Mouse (Mus musculus): ENCODE data around the gene Mrpl53.
A peak's percentile ranks its signal among the peaks of the same experiment; 100 is the strongest.

Gene Mrpl53

GRCm38 (mm10) chr6:83092416-83093127, 16.3 kb upstream of the Mrpl53 start:
- DNase-seq (ENCODE audit: low read depth, low spot score): no peak

GRCm38 (mm10) chr6:83095968-83096367, 12.9 kb upstream of the Mrpl53 start:
- DNase-seq (ENCODE audit: low read depth, low spot score): no peak

GRCm38 (mm10) chr6:83098411-83098810, 10.4 kb upstream of the Mrpl53 start:
- DNase-seq (ENCODE audit: low read depth, low spot score): no peak

DNA sequence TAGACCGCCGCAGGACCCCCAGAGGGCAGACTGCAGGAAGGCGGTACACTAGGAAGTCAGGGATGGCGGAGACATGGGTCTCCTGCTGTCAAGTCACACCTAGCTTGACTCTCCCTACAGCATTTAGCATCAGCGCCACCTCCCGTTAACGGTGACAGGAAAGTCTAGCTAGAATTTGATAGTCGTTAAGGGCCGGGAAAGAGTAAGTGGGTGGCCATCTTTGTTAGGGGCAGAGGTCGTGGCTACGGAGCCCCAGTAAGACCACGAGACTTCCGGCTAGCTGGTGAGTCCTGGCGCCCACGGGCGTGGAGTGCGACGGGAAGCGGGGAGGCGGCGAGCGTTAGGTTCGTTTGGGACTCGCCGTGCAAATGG, 7.5 kb upstream of the Mrpl53 start, which contains the start of the genes Ccdc142 and Gm42688:
Gene Ccdc142, plus strand, starts transcription at position 286 of the 372 bp plus-strand sequence.
Gene Gm42688, plus strand, starts transcription at position 302 of the 372 bp plus-strand sequence.
- peak; percentile 89 for DNase-seq (ENCODE audit: low read depth, low spot score)

DNA sequence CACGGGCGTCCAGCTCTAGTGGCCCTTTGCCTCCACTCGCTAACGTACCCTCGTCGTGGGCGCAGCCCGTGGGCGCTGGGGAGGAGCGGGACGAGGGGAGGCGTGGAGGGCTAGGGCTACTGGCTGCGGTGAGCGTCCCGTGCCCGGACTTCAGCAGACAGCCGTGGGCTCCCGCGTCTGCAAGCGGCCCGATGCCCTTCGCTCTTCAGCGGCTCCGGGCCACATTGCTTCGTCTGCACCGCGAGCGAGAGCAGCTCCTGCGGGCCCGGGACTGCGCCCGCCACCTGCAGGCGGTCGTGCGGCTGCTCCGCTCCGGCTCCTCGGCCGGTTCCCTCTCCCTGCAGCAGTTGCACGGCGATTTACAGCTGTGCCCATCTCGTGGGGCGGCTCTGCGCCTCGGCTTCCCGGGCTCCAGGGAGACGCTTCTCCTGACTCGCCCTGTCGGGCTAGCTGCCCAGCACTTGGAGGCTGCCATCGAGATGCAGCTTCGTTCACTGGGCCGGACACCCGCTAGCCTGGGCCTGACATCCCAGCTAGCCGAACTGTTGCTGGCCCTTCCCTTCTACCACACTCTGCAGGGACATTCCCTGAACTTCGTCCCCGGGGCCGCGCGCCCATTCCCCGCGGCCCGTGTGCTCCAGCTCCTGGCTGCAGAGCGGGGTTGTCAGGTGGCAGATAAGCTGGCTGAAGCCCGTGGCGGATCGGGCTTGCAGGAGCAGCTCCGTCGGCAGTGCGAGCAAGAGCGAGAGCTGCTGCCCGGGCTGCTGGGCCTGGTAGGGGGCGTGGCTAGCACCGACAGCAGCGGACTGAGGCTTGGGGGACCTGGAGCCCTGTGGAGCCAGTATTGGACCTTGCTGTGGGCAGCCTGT, 6.9 kb upstream of the Mrpl53 start:
- DNase-seq (ENCODE audit: low read depth, low spot score): no peak

DNA sequence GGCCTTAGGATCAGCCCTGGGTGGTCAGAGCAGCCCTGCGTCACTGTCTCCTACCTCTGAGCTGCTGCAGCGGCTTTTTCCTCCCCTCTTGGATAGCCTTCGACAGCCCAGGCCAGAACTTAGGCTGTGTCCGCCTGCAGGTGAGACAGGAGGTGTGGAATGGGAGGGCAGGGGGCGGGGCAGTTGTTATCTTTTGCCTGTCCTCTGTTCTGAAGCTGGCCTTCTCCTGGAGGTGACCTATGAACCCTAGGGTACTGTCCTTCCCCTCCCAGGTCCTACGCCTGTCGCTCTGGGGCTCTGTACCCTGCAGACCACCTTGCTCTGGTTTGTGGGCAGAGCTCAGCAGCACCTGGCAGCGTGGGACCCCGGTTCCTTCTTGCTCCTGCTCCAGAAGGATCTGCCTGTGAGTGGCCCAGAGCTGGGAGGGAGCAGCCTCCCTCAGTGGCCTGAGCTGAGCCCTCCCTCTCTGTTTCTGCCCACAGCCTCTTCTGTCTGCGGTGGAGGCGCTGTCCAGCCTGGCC, 5.7 kb upstream of the Mrpl53 start:
- no peak for DNase-seq (ENCODE audit: low read depth, low spot score)

DNA sequence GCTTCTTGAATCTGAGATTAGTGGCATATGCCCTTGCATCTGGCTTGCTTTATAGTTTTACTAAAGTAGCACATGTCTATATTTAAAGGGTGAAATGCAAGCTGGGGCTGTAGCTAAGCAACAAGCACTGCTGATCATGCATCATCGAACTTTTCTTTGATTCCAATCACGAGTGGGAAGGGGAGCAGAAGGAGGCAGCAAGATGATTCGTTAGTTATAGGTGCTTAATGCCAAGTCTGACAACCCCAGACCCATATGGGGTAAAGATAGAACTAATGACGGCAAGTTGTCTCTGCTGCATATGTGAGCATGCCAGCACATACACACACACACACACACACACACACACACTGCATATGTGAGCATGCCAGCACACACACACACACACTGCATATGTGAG, 4.7 kb upstream of the Mrpl53 start:
- no peak for DNase-seq (ENCODE audit: low read depth, low spot score)

DNA sequence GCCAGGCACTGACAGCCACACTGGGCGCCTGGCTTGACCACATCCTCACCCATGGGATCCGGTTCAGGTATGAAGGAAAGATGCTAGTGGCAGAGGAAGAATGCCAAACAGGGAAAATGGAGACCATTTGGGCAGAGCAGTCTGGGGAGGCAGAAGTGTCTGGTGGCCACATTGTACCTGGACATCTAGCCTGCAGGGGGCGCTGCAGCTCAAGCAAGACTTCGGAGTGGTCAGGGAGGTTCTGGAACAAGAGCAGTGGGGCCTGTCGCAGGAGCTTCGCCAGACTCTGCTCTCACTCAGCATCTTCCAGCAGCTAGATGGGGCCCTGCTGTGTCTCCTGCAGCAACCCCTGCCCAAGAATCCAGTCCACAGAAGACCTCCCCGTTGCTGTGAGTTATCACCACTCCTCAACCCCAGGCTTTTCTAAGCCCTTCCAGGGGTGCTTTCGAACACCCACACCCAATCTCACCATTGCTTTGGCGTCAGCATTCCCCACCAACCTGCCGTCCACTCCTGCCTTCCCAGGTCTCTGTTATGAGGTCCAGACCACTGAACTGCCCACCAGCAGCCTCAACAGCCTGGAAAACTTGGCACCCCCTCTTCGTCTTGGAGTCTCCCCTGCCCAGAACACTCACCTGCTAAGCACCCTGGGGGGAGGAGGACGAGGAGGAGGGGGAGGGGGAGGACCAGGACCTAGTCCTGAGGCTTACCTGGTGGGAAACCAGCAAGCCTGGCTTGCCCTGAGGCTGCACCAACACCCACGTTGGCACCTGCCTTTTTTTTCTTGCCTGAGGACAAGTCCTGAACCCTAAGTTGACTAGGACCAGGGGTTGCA, 1.1 kb upstream of the Mrpl53 start:
- no peak for DNase-seq (ENCODE audit: low read depth, low spot score)

GRCm38 (mm10) chr6:83111510-83112136, 2.8 kb downstream of the Mrpl53 start:
- no peak for DNase-seq (ENCODE audit: low read depth, low spot score)

GRCm38 (mm10) chr6:83115011-83115671, 6.3 kb downstream of the Mrpl53 start, which contains the start of gene Mogs:
Gene Mogs, plus strand, starts transcription at chr6:83115496.
- DNase-seq (ENCODE audit: low read depth, low spot score): peak; percentile 80

DNA sequence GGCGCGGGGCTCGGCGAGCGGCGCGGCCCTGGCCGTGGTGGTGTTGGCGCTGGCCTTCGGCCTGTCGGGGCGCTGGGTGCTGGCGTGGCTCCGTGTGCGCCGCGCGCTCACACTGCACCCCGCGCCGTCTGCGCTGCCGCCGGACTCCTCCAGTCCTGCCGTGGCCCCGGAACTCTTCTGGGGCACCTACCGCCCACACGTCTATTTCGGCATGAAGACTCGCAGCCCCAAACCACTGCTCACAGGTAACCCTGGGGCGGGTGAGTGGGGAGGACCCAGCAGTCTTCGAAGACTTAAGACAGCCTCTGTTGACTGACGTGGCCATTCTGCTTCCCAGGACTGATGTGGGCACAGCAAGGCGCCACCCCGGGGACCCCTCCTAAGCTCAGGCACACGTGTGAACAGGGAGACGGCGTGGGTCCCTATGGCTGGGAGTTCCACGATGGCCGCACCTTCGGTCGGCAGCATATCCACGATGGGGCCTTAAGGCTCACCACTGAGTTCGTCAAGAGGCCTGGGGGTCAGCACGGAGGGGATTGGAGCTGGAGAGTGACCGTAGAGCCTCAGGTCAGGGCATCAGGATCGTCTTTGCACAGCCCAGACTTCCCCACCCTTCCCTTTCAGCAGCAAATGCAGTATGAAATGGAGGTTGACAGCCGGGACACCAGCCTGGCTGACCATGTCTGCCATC, 7.0 kb downstream of the Mrpl53 start:
- DNase-seq (ENCODE audit: low read depth, low spot score): no peak

GRCm38 (mm10) chr6:83116373-83117164, 7.7 kb downstream of the Mrpl53 start:
- DNase-seq (ENCODE audit: low read depth, low spot score): no peak

GRCm38 (mm10) chr6:83117165-83117438, 8.3 kb downstream of the Mrpl53 start:
- no peak for DNase-seq (ENCODE audit: low read depth, low spot score)

- no peak for DNase-seq (ENCODE audit: low read depth, low spot score)
Measured at GRCm38 (mm10) chr6:83117616-83118015, 8.8 kb downstream of the Mrpl53 start.

DNA sequence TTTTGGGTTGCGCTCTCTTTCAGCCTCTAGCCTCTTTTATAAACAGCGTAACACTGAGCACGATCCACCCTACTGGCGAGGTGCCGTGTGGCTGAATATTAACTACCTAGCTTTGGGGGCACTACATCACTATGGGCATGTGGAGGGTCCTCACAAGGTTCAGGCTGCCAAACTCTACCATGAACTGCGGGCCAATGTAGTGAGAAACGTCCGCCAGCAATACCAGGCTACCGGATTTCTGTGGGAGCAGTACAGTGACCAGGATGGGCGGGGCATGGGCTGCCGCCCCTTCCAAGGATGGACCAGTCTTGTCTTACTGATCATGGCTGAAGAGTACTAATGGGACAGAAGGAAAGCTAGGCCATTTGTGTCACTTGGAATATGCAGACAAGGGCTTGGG, 9.5 kb downstream of the Mrpl53 start:
- DNase-seq (ENCODE audit: low read depth, low spot score): no peak

DNA sequence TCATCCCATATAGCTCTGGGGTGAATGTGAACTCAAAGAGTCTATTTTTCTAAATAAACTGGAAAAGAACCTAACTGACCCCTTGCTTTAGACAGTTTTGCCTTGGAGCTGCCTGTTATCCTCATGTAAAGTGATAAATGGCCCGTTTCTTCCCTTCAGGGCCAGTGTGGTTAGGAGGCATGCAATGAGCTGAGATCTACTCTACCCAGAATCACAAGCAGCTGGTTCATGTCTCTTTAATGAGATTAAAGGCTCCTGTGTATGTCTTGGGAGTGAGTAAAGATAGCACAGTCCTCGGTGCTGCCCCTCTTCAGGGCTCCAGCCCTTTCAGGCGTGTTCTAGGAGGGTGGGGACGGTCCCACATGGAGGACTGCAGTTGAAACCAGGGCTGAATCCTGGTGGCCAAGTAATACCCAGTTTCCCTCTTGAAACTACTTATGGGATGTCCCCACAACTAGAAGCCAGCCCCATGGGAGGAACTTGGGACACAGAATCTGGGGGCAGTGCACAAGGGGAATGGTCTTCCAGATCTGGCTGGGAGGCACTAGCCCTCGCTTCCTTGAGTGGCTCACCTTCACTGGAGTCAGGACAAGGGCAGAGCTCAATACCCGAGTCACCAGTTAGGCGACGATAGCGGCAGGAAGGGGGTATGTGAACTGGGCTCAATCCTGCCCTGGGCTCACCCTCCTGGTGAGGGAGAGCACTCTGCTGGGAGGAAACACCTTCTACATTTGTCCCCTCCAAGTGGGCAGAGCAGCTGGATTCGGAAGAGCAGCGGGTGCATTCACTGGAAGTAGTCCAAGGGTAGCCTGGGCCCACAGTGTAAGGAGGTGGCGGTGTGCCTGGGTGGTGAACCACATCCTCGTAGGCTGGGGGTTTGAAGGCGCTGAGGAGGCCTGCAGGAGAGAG, 10.2 kb downstream of the Mrpl53 start:
- DNase-seq (ENCODE audit: low read depth, low spot score): no peak

DNA sequence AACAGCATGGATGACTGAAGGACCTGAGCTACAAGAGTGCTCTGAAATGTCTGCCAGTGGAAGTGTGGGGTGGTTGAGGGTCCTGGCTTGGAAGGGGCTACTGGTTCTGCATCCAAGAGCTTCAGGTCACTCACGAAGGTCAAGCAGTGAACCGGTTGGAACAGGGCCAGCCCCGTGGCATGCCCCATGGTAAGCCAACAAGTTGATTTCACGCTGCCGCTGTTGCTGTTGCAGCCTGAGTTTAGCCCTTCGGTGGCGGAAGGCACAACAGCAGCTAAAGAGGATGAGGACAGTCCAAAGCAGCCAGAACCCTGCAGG, 10.9 kb downstream of the Mrpl53 start:
- DNase-seq (ENCODE audit: low read depth, low spot score): no peak

All from skeletal muscle tissue, adult 2 months (tissue).